Mouse (Mus musculus) lung, embryonic 14.5 days (tissue): ENCODE data around the gene Glud1. TPM values are rescaled to one million over a fixed set of nuclear protein-coding genes. Genes with fewer than 3 reads are reported as not detected.
A peak's percentile ranks its signal among the peaks of the same experiment; 100 is the strongest.
"Not testable (repeated sequence)": the region's sequence is repeated elsewhere in the genome, so short reads cannot be mapped to it uniquely, and the experiment has no call there.

Experiments
- ATAC-seq: fragments of 200-750 bp; cut with Nextera tagmentation; 2 replicates; pipeline ENCODE4 v1.8.0; 2017; ENCODE audit warnings: mild to moderate bottlenecking, moderate TSS enrichment, moderate library complexity; ENCODE audit not compliant: insufficient read depth
- DNase-seq: peaks from one replicate; pipeline ENCODE4 v3.0.0-alpha.2; 2015
- H3K27ac ChIP-seq: fragments of 300-500 bp; sonication (generic); 2 replicates; pipeline ENCODE4 v1.5.1; 2014; ENCODE audit warnings: low read depth, mild to moderate bottlenecking, moderate library complexity
- H3K27me3 ChIP-seq: fragments of 300-500 bp; sonication (generic); 2 replicates; pipeline ENCODE4 v1.6.1; 2014; ENCODE audit warnings: low read length, control low read depth; ENCODE audit not compliant: insufficient read depth
- H3K36me3 ChIP-seq: fragments of 300-500 bp; sonication (generic); 2 replicates; pipeline ENCODE4 v1.6.1; 2014; ENCODE audit warnings: control low read depth; ENCODE audit not compliant: insufficient read depth
- H3K4me1 ChIP-seq: fragments of 300-500 bp; sonication (generic); 2 replicates; pipeline ENCODE4 v1.6.1; 2014; ENCODE audit warnings: antibody characterized with exemption, control low read depth; ENCODE audit not compliant: insufficient read depth
- H3K4me2 ChIP-seq: fragments of 300-500 bp; sonication (generic); 2 replicates; pipeline ENCODE4 v1.6.1; 2014; ENCODE audit warnings: mild to moderate bottlenecking
- H3K4me3 ChIP-seq: fragments of 300-500 bp; sonication (generic); 2 replicates; pipeline ENCODE4 v1.5.1; 2014; ENCODE audit warnings: low read depth, low read length
- H3K9ac ChIP-seq: fragments of 300-500 bp; sonication (generic); 2 replicates; pipeline ENCODE4 v1.6.1; 2014
- H3K9me3 ChIP-seq: fragments of 300-500 bp; sonication (generic); 2 replicates; pipeline ENCODE4 v1.6.1; 2016; ENCODE audit warnings: low read depth, low read length, control low read depth
- CTCF ChIP-seq: IDR thresholded peaks from 2 replicates; pipeline ENCODE4 v1.5.1; 2016; ENCODE audit warnings: antibody characterized with exemption, low read depth
- WGBS: fragments of 180-500 bp; shearing (Covaris S2); extraction: QIAGEN DNeasy Blood & Tissue Kit; methylation state at CpG from one replicate; pipeline ENCODE4 v1.1.7; 2014; 5-methylcytosine and 5-hydroxymethylcytosine counted together
- polyA plus RNA-seq: library from polyadenylated mRNA; unstranded; fragments of >200 nt; fragmentation: Nextera tagmentation; extraction: Ambion mirVana; gene quantifications from 2 replicates; pipeline ENCODE4 v1.2.1, GENCODE M21; 2014

The Glud1 gene
- polyA plus RNA-seq, 1 experiment from 2014 or later, result 84.2 TPM

DNA sequence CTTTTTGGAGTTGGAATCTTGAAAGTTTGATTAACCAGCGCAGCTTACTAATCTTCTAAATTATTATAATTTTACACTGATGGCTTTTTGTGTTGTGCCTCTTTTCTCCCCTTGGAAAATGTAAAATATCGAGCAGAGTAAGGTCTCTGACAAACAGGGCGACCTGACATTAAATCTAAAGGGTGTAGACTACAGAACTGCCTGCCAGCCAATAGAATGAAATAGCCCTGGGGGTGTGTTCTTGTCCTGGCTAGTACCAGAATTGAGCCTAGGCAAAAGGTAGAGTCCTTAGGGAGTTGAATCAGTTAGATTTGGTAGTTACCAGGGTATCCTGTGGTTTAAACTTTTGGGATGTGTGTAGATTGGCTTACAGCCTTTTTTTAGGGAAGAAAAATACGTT, 1.2 kb downstream of the Glud1 start:
- ATAC-seq (no peak), DNase-seq (peak; percentile 50)
- Histone ChIP-seq H3K27ac (no peak overlapping the region), H3K4me1 (no peaks in the 10 kb centered on the region), H3K9me3 (no peaks in the 10 kb centered on the region), H3K4me2 (peak overlapping the region; percentile 72), H3K36me3 (0 out of 2 replicates have a peak, but pooled peaks cover 4% of the 10 kb centered on the region), H3K4me3 (peak overlapping the region; percentile 87), H3K27me3 (no peaks in the 10 kb centered on the region), H3K9ac (peak overlapping the region; percentile 83)
- TF ChIP-seq CTCF, result no peak
- 3% methylated on average over 4 of the region's 4 CpGs for WGBS

GRCm38 (mm10) chr14:34312339-34313048, 2.0 kb downstream of the Glud1 start:
- Histone ChIP-seq H3K4me1 (no peaks in the 10 kb centered on the region), H3K9ac (peak overlapping the region; percentile 83), H3K4me3 (peak overlapping the region; percentile 87), H3K9me3 (no peaks in the 10 kb centered on the region), H3K4me2 (peak overlapping the region; percentile 72), H3K27me3 (no peaks in the 10 kb centered on the region), H3K36me3 (0 out of 2 replicates have a peak, but pooled peaks cover 4% of the 10 kb centered on the region), H3K27ac (peak overlapping the region; percentile 48; the same call in 1 of the 2 replicates)
- peak; percentile 21 for DNase-seq
- no peak for TF ChIP-seq CTCF
- 14% methylated on average over 6 of the region's 6 CpGs for WGBS
- ATAC-seq, result no peak

GRCm38 (mm10) chr14:34313612-34314011, 3.1 kb downstream of the Glud1 start:
- peak overlapping the region; percentile 72 for H3K4me2 ChIP-seq
- no peak overlapping the region for H3K9ac ChIP-seq
- DNase-seq, result no peak
- H3K4me3 ChIP-seq, result no peak overlapping the region
- H3K27me3 ChIP-seq, result no peaks in the 10 kb centered on the region
- 0 out of 2 replicates have a peak, but pooled peaks cover 9% of the 10 kb centered on the region for H3K36me3 ChIP-seq
- TF ChIP-seq CTCF, result no peak
- H3K27ac ChIP-seq, result no peak overlapping the region
- H3K4me1 ChIP-seq, result no peaks in the 10 kb centered on the region
- H3K9me3 ChIP-seq, result no peaks in the 10 kb centered on the region
- WGBS, result 63% methylated on average over 3 of the region's 3 CpGs
- no peak for ATAC-seq

GRCm38 (mm10) chr14:34314383-34314782, 3.9 kb downstream of the Glud1 start:
- H3K36me3 ChIP-seq, H3K9ac ChIP-seq, ATAC-seq, H3K27ac ChIP-seq, H3K4me1 ChIP-seq, H3K27me3 ChIP-seq, H3K4me2 ChIP-seq, H3K9me3 ChIP-seq, DNase-seq, H3K4me3 ChIP-seq: not testable (repeated sequence)
- WGBS, result 89% methylated on average over 8 of the region's 8 CpGs

DNA sequence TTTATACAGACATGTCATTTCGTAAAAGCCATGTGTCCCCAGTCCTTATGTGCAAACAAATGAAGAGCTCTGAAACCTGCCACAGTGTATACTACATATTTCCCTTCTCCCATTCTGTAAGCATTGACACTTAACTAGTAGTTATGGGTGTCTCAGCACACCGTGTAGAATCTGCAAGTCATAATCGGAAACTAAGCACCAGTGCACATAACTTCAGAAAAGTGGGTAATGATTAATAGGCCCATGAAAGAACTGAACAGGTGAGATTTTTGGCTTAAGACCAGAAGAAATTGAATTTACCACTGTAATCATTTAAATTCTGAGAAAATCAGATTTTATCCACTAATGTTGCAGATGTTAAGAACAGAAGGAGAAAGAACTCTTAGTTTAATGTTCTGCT, 4.3 kb downstream of the Glud1 start:
- Histone ChIP-seq H3K4me2 (no peak overlapping the region), H3K9ac (no peak overlapping the region), H3K27me3 (no peaks in the 10 kb centered on the region), H3K27ac (no peak overlapping the region), H3K4me1 (no peaks in the 10 kb centered on the region), H3K4me3 (no peak overlapping the region), H3K36me3 (peaks cover 10% of the 10 kb centered on the region; the same call in 1 of the 2 replicates), H3K9me3 (no peaks in the 10 kb centered on the region)
- ATAC-seq (no peak), DNase-seq (peak; percentile 19)
- 48% methylated on average over 3 of the region's 3 CpGs for WGBS
- no peak for TF ChIP-seq CTCF

DNA sequence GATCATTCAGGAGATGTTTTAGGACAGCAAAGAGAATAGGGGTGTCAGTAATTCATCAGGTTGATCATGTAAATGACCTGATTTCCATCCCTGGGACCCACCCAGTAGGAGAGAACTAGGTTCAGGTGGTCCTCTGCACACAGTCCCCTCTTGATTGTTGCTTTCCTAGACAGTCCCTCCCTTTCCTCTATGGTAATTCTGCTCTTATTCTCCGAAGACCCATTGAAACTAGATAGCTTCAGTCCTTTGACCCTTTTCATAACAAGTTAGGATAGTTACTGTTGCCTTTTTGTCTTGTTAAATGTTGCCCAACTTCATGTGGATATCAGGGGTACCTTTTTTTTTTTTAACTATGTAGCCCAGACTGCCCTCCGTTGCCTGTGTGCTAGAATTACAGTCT, 5.8 kb downstream of the Glud1 start:
- H3K4me2 ChIP-seq, result no peak overlapping the region
- no peaks in the 10 kb centered on the region for H3K9me3 ChIP-seq
- 93% methylated on average over 2 of the region's 2 CpGs for WGBS
- no peak overlapping the region for H3K9ac ChIP-seq
- DNase-seq, result no peak
- no peaks in the 10 kb centered on the region for H3K27me3 ChIP-seq
- no peaks in the 10 kb centered on the region for H3K4me1 ChIP-seq
- no peak overlapping the region for H3K27ac ChIP-seq
- no peak overlapping the region for H3K4me3 ChIP-seq
- peaks cover 23% of the 10 kb centered on the region for H3K36me3 ChIP-seq
- ATAC-seq, result no peak
- TF ChIP-seq CTCF, result no peak

GRCm38 (mm10) chr14:34317431-34317830, 6.9 kb downstream of the Glud1 start:
- H3K4me3 ChIP-seq, result no peak overlapping the region
- H3K4me2 ChIP-seq, result no peak overlapping the region
- no peak for DNase-seq
- 78% methylated on average over 3 of the region's 3 CpGs for WGBS
- H3K9ac ChIP-seq, result no peak overlapping the region
- no peak overlapping the region for H3K27ac ChIP-seq
- H3K9me3 ChIP-seq, result no peaks in the 10 kb centered on the region
- TF ChIP-seq CTCF, result no peak
- peaks cover 27% of the 10 kb centered on the region for H3K36me3 ChIP-seq
- H3K4me1 ChIP-seq, result no peaks in the 10 kb centered on the region
- no peaks in the 10 kb centered on the region for H3K27me3 ChIP-seq
- ATAC-seq, result no peak
